Mouse (Mus musculus) natural killer cell, adult 2 months (primary cell): ENCODE measurements around the gene Hrh3.
A peak's percentile ranks its signal among the peaks of the same experiment; 100 is the strongest.

Experiments used
- DNase-seq, 2 experiments: peaks; one replicate each; pipeline ENCODE4 v3.0.0; 2022; ENCODE audit warnings: low spot score in 2 of 2

The Hrh3 gene

GRCm38 (mm10) chr2:180103978-180104658 is at the start of gene Hrh3:
Hrh3 (minus strand) TSS chr2:180104488.
- DNase-seq, result peak; percentile 19 to 52

- DNase-seq, result no peak
These were observed 44.3 kb upstream of the Hrh3 start for GRCm38 (mm10) chr2:180148551-180148950.

- DNase-seq, result no peak
These were observed 43.1 kb upstream of the Hrh3 start for GRCm38 (mm10) chr2:180147379-180147778.

GRCm38 (mm10) chr2:180146091-180146490 is 41.8 kb upstream of the Hrh3 start:
- no peak for DNase-seq

GRCm38 (mm10) chr2:180135414-180135813 is 31.1 kb upstream of the Hrh3 start:
- DNase-seq, result no peak

- no peak for DNase-seq
These were observed 29.6 kb upstream of the Hrh3 start for GRCm38 (mm10) chr2:180133911-180134310.

- DNase-seq, result no peak
These were observed 28.9 kb upstream of the Hrh3 start for GRCm38 (mm10) chr2:180133231-180133630.

- DNase-seq, result no peak
These were observed 23.4 kb upstream of the Hrh3 start for GRCm38 (mm10) chr2:180127675-180128074.

- no peak for DNase-seq
These were observed 21.9 kb upstream of the Hrh3 start for GRCm38 (mm10) chr2:180126195-180126594.

- no peak for DNase-seq
These were observed 19.9 kb upstream of the Hrh3 start for GRCm38 (mm10) chr2:180124192-180124591.

GRCm38 (mm10) chr2:180120292-180120761 is 16.0 kb upstream of the Hrh3 start:
- no peak for DNase-seq

GRCm38 (mm10) chr2:180119439-180120291 is 15.4 kb upstream of the Hrh3 start:
- DNase-seq, result peak; percentile 10 to 26

GRCm38 (mm10) chr2:180118661-180119438 is 14.6 kb upstream of the Hrh3 start, which contains the start of gene Osbpl2:
Osbpl2 (plus strand) TSS chr2:180119306.
- DNase-seq, result peak; percentile 97 to 98

- DNase-seq, result no peak
These were observed 13.4 kb upstream of the Hrh3 start for GRCm38 (mm10) chr2:180117485-180118194.

- DNase-seq, result no peak
These were observed 12.6 kb upstream of the Hrh3 start for GRCm38 (mm10) chr2:180116741-180117484.

GRCm38 (mm10) chr2:180116081-180116493 is 11.8 kb upstream of the Hrh3 start:
- no peak for DNase-seq

- peak; percentile 18 to 39 for DNase-seq
These were observed 11.0 kb upstream of the Hrh3 start for GRCm38 (mm10) chr2:180115279-180115678.

GRCm38 (mm10) chr2:180113909-180114890 is 9.9 kb upstream of the Hrh3 start:
- no peak for DNase-seq

GRCm38 (mm10) chr2:180108285-180108684 is 4.0 kb upstream of the Hrh3 start:
- no peak for DNase-seq
